Mouse (Mus musculus) forebrain, embryonic 11.5 days (tissue): ENCODE results near the gene Prss35. TPM values are rescaled to one million over a fixed set of nuclear protein-coding genes. Genes with fewer than 3 reads are reported as not detected.

Source experiments
- ATAC-seq: fragments of 200-750 bp; cut with Nextera tagmentation; replicated peaks from 2 replicates; pipeline ENCODE4 v1.8.0; 2017; ENCODE audit warnings: moderate TSS enrichment; ENCODE audit not compliant: low FRiP score
- DNase-seq: peaks from one replicate; pipeline ENCODE4 v3.0.0-alpha.2; 2017; ENCODE audit warnings: low spot score
- H3K27ac ChIP-seq: fragments of 300-500 bp; sonication (generic); 2 replicates; pipeline ENCODE4 v1.5.1; 2014; ENCODE audit warnings: low read depth, low read length
- H3K27me3 ChIP-seq: fragments of 300-500 bp; sonication (generic); 2 replicates; pipeline ENCODE4 v1.6.1; 2014; ENCODE audit warnings: mild to moderate bottlenecking, low read length, mixed read lengths; ENCODE audit not compliant: control insufficient read depth, insufficient read depth
- H3K36me3 ChIP-seq: fragments of 300-500 bp; sonication (generic); 2 replicates; pipeline ENCODE4 v1.6.1; 2014; ENCODE audit warnings: mild to moderate bottlenecking, low read length, moderate library complexity, mixed read lengths; ENCODE audit not compliant: control insufficient read depth, insufficient read depth
- H3K4me1 ChIP-seq: fragments of 300-500 bp; sonication (generic); replicated peaks from 2 replicates; pipeline ENCODE4 v1.6.1; 2014; ENCODE audit warnings: low read length, mixed read lengths; ENCODE audit not compliant: control insufficient read depth, insufficient read depth
- H3K4me2 ChIP-seq: fragments of 300-500 bp; sonication (generic); 2 replicates; pipeline ENCODE4 v1.6.1; 2014; ENCODE audit warnings: low read depth, mild to moderate bottlenecking, low read length, moderate library complexity, mixed read lengths; ENCODE audit not compliant: severe bottlenecking
- H3K4me3 ChIP-seq: fragments of 300-500 bp; sonication (generic); 2 replicates; pipeline ENCODE4 v1.5.1; 2014; ENCODE audit warnings: low read depth, low read length
- H3K9ac ChIP-seq: fragments of 300-500 bp; sonication (generic); 2 replicates; pipeline ENCODE4 v1.6.1; 2014; ENCODE audit warnings: low read length
- H3K9me3 ChIP-seq: fragments of 300-500 bp; sonication (generic); 2 replicates; pipeline ENCODE4 v1.6.1; 2016; ENCODE audit warnings: low read length, mixed read lengths; ENCODE audit not compliant: control insufficient read depth
- WGBS: fragments of 180-500 bp; shearing (Covaris S2); extraction: QIAGEN DNeasy Blood & Tissue Kit; methylation state at CpG from one replicate; pipeline ENCODE4 v1.1.7; 2014; 5-methylcytosine and 5-hydroxymethylcytosine counted together
- polyA plus RNA-seq: library from polyadenylated mRNA; unstranded; fragments of >200 nt; fragmentation: Nextera tagmentation; extraction: Ambion mirVana; gene quantifications from 2 replicates; pipeline ENCODE4 v1.2.1, GENCODE M21; 2014

The Prss35 gene
- polyA plus RNA-seq, 1 experiment from 2014 or later: 2.3 TPM

DNA sequence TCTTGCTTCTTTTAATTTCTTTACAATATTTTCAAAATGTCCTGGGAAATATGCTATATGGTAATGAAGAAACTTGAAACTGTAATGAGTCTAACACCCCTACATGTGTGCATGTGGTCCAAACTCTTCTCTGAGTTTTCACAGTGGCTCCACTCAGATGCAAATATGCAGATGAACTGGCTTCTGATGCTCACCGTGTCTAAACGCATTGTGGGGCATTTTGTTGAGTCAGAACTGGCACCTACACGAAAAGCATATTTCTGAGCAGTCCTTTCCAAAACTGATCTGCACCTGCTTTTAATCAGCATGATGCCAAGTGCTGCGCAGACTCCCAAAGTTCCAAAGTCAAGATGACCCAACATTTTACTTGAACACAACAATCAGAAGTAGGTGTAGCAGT, 54.1 kb downstream of the Prss35 start:
- 85% methylated on average over 4 of the region's 4 CpGs for WGBS
- DNase-seq (no peak), ATAC-seq (no peak)
- no peak overlapping the region for H3K9ac ChIP-seq
- no peaks in the 10 kb centered on the region for H3K9me3 ChIP-seq
- H3K27me3 ChIP-seq: no peaks in the 10 kb centered on the region
- no peak overlapping the region for H3K4me3 ChIP-seq
- no peak overlapping the region for H3K27ac ChIP-seq
- no peak overlapping the region for H3K4me2 ChIP-seq
- no peaks in the 10 kb centered on the region for H3K4me1 ChIP-seq
- H3K36me3 ChIP-seq: no peaks in the 10 kb centered on the region

DNA sequence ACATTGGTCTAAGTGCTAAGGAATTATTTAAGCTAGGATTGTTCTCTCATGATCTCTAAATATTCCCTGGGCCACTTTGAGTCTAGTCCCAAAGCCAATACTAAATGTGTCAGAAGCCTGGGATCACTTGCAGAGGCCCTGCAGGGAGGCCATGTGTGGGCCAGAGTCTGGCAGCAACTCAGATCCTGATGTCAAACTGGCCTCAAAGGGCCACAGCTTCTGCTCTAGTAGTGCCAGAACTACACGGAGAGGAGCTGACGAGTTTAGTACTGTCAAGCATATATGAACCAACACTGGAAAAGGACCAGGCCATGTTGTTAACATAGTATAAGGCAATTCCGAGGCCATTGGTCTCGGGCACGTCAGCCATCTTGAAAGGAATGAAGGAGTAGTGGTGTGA, 54.7 kb downstream of the Prss35 start:
- Histone ChIP-seq H3K36me3 (no peaks in the 10 kb centered on the region), H3K27me3 (no peaks in the 10 kb centered on the region), H3K4me2 (no peak overlapping the region), H3K9ac (no peak overlapping the region), H3K27ac (no peak overlapping the region), H3K9me3 (no peaks in the 10 kb centered on the region), H3K4me3 (no peak overlapping the region), H3K4me1 (no peaks in the 10 kb centered on the region)
- WGBS: 93% methylated on average over 5 of the region's 5 CpGs
- no peak for ATAC-seq
- DNase-seq: no peak

DNA sequence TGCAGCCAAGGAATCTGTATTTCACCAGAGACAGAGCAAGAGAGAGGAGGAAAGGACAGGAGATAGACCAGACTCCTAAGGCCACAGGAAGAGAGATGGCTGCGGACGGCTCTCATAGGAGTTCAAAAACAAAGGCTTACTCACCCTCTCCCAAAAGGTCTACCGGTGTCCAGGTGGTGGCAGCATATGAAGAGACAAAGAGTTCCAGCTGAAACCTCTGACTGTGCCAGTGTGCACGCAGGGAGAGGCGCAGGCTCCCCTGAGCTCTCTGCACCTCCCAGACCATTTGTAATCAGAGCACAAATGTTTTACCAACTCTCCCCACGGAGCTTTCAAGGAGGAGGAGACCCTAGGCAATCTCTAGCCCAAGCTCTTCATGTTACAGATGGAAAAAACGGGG, 55.2 kb downstream of the Prss35 start:
- H3K27ac ChIP-seq: no peak overlapping the region
- no peak for DNase-seq
- 49% methylated on average over 7 of the region's 7 CpGs for WGBS

DNA sequence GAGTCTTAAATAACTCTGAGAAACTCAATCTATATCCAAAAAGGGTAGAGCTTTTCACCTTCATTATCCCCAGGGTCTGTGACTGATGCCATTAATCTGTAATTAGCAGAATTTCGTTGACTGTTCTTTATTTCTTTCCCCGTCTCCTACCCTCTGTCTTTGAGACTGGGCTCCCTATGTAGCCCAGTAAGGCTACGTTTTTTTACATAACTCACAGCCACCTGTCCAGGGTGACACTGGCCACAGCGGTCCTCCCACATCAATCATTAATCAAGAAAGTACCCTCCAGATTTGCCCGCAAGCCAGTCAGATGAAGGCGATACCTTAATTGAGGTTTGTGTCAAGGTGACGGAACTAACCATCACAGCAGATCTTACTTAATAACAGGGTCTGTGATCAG, 55.6 kb downstream of the Prss35 start:
- Histone ChIP-seq H3K4me3 (no peak overlapping the region), H3K9me3 (no peaks in the 10 kb centered on the region), H3K4me2 (no peak overlapping the region), H3K36me3 (no peaks in the 10 kb centered on the region), H3K9ac (no peak overlapping the region), H3K27me3 (no peaks in the 10 kb centered on the region), H3K4me1 (no peaks in the 10 kb centered on the region), H3K27ac (no peak overlapping the region)
- DNase-seq: no peak
- no peak for ATAC-seq
- WGBS: 82% methylated on average over 7 of the region's 7 CpGs

More for the DNA sequence above, 55.2 kb downstream of the Prss35 start:
- Histone ChIP-seq H3K4me3 (no peak overlapping the region), H3K27me3 (no peaks in the 10 kb centered on the region), H3K36me3 (no peaks in the 10 kb centered on the region), H3K9ac (no peak overlapping the region), H3K4me1 (no peaks in the 10 kb centered on the region), H3K9me3 (no peaks in the 10 kb centered on the region), H3K4me2 (no peak overlapping the region)
- ATAC-seq: no peak

DNA sequence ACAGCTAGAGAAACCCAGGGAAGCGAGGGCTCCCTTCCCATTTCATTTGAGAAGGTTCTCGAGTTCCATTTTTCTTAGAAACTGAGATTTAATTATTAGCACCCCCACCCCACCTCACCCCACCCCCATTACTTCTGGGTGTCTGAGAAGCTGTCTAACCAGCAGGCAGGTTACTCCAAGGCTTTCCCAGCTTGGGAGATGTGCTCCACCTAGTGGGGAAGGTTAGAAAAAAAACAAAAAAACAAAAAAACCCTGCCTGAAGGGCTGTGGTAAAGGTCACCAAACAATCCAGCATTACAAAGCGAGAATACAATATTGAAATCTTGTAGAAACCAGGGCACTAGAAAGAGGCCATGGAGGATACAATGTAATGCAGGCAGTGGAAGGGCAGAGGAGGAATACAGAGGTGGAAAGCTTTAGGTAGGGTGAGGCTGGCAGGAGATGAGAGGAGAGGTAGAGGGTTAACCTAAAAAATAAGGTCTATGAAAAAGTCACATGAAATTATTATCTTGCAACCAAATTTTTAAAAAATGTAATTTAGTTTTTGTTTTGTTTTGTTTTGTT, 57.2 kb downstream of the Prss35 start:
- H3K36me3 ChIP-seq: no peaks in the 10 kb centered on the region
- H3K9ac ChIP-seq: no peak overlapping the region
- H3K4me3 ChIP-seq: no peak overlapping the region
- DNase-seq (no peak), ATAC-seq (peak; percentile 44; the same call in 1 of the 2 replicates)
- no peak overlapping the region for H3K27ac ChIP-seq
- H3K9me3 ChIP-seq: no peaks in the 10 kb centered on the region
- WGBS: 26% methylated on average over 3 of the region's 3 CpGs
- H3K4me1 ChIP-seq: no peaks in the 10 kb centered on the region
- no peaks in the 10 kb centered on the region for H3K27me3 ChIP-seq
- H3K4me2 ChIP-seq: no peak overlapping the region

Other genes with a start within 250 kb of the Prss35 start
- 35.6 and 36.0 TPM in 2 replicates for gene Pgm3, start 171.8 kb upstream of the Prss35 start, polyA plus RNA-seq
- 3.3 and 3.8 TPM in 2 replicates for gene Rwdd2a, start 171.7 kb upstream of the Prss35 start, polyA plus RNA-seq
- gene Me1, start 47.7 kb upstream of the Prss35 start, polyA plus RNA-seq: 10.7 and 11.2 TPM in 2 replicates
- 8.3 and 8.6 TPM in 2 replicates for gene Snap91, start 137.0 kb downstream of the Prss35 start, polyA plus RNA-seq